Mouse (Mus musculus): Measurements from ENCODE around the gene Dram1. TPM values are rescaled to one million over a fixed set of nuclear protein-coding genes. Genes with fewer than 3 reads are reported as not detected.

Dram1 gene
- polyA plus RNA-seq, 1 experiment, result 0.80 TPM

- WGBS, result 88% methylated on average over 5 of the region's 5 CpGs
These were observed 104.8 kb downstream of the Dram1 start for GRCm38 (mm10) chr10:88274045-88274444.

More at GRCm38 (mm10) chr10:88274045-88274444, 104.8 kb downstream of the Dram1 start:
- no peaks in the 10 kb centered on the region for H3K27me3 ChIP-seq (ENCODE audit: control insufficient read depth, insufficient read depth, low read length)
- TF ChIP-seq CTCF (IDR thresholded peaks at IDR 0.05; ENCODE audit: borderline replicate concordance, insufficient read depth, low read depth, low read length) (no peak), POLR2A (IDR thresholded peaks at IDR 0.05; ENCODE audit: borderline replicate concordance, insufficient read depth, low read length) (no peak)
- H3K4me1 ChIP-seq (ENCODE audit: control insufficient read depth, insufficient read depth, low read length), result no peaks in the 10 kb centered on the region
- no peak for DNase-seq
- no peak overlapping the region for H3K4me3 ChIP-seq (replicated peaks; ENCODE audit: insufficient read depth, low read depth, low read length)
- no peak overlapping the region for H3K27ac ChIP-seq (ENCODE audit: insufficient read depth, low read length)

Other genes starting within 250 kb of the Dram1 start
- 0.19 and 0.67 TPM in 2 replicates for gene Parpbp, start 232.1 kb downstream of the Dram1 start, polyA plus RNA-seq (2012; rRNA removed)
- gene Nup37, start 232.1 kb downstream of the Dram1 start, polyA plus RNA-seq (2012; rRNA removed), result 6.7 and 7.5 TPM in 2 replicates
- gene Washc3, start 178.0 kb downstream of the Dram1 start, polyA plus RNA-seq (2012; rRNA removed), result 22.0 and 23.7 TPM in 2 replicates
- gene Gnptab, start 52 bp upstream of the Dram1 start, polyA plus RNA-seq (2012; rRNA removed), result 38.8 and 41.2 TPM in 2 replicates
- gene Sycp3, start 80.5 kb upstream of the Dram1 start, polyA plus RNA-seq (2012; rRNA removed), result 0.33 and 0.54 TPM in 2 replicates
- 38.9 and 40.6 TPM in 2 replicates for gene Chpt1, start 125.0 kb upstream of the Dram1 start, polyA plus RNA-seq (2012; rRNA removed)
- gene Mybpc1, start 226.1 kb upstream of the Dram1 start, polyA plus RNA-seq (2012; rRNA removed), result 37.1 and 46.5 TPM in 2 replicates

Data from cerebellum, adult 2 months (tissue).